Mouse (Mus musculus): Measurements from ENCODE around the gene Accs.

DNA sequence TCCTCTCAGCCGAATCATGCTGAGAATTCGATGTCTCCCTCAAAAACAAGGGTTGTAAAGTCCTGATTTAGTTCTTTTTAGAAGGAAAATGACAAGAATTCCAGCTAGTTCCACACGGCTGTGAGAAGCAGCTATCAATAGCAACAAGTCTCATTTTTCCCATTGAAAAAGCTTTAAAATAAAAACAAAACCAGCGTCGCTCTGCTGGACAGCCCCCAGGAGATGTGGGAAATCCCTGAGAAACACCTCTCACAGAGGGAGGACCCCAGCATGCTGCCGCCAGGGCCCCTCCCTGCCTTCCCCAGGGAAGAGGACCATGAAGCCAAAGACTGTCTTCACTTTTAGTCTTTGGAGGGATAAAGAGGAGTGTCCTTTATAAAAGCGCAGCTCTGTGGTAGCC lies 48.6 kb downstream of the Accs start:
- no peak for TF ChIP-seq POLR2A (IDR thresholded peaks at IDR 0.05; ENCODE audit: low read depth, low read length)
- TF ChIP-seq CTCF (conservative IDR thresholded peaks at IDR 0.05; ENCODE audit: insufficient read depth, insufficient read length, low read depth, low read length): no peak
